Mouse (Mus musculus): ENCODE measurements around the gene Ccdc87.
"Not testable (repeated sequence)": the region's sequence is repeated elsewhere in the genome, so short reads cannot be mapped to it uniquely, and the experiment has no call there.

Gene Ccdc87

GRCm38 (mm10) chr19:4839149-4839548 is at the start of gene Ccdc87, which contains the start of gene Ccs:
Ccdc87 (plus strand) TSS chr19:4839366.
Ccs (minus strand) TSS chr19:4839332.
- DNase-seq (ENCODE audit: low spot score in 2 of 2), result peak; percentile 90 to 97

GRCm38 (mm10) chr19:4793281-4793830 is 45.8 kb upstream of the Ccdc87 start:
- no peak for DNase-seq (ENCODE audit: low spot score in 2 of 2)

DNA sequence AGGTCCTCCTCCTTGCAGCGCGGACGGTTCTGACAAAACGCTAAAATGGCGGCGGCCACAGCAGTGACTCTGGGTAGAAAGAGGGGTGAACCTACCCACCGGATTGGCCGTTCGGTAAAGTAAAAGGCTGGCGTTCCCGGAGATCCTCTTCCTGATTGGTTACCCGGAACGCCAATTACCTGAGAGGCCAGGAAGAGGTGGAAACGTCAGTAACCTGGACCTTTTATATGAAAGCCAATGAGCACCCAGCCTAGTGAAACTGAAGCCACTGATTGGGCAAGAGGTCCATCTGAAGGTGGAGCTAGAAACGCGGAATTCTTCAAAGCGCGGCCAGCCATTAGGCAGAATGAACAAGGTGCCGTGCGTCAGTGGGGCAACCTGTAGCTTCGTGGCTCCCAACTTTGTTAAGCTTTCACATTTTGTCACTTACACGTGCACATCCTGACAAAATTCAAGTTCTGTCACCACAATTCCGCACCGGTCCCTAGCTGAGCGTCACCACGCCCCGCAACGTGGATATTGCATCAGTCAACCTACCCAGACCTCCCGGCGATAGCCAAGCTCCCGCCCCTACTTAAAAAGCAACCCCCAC is 45.2 kb upstream of the Ccdc87 start, which contains the start of gene Rbm4:
Rbm4 (minus strand) TSS at position 71 of the 592 bp plus-strand sequence.
- peak; percentile 98 to 100 for DNase-seq (ENCODE audit: low spot score in 2 of 2)

DNA sequence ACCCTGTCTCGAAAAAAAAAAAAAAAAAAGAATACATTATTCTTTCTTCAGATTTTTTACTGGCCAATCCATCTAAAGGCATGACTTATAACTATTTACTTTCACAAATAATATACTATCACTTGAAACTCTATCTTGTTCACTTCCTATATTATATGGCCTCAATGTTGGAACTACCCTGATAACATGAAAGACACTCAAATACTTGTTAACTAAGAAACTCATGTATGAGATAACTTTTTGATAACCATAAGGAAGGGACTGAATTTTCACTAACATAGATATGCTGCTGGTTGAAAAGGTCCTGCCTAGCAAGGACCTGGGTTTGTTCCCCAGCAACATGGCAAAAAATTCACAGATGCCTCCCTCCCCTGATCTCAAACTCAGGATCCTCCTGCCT is 43.2 kb upstream of the Ccdc87 start:
- no peak for DNase-seq (ENCODE audit: low spot score in 2 of 2)

- DNase-seq (ENCODE audit: low spot score in 2 of 2), result no peak
Measured at GRCm38 (mm10) chr19:4797846-4798245, 41.3 kb upstream of the Ccdc87 start.

- no peak for DNase-seq (ENCODE audit: low spot score in 2 of 2)
Measured at GRCm38 (mm10) chr19:4799083-4799482, 40.1 kb upstream of the Ccdc87 start.

DNA sequence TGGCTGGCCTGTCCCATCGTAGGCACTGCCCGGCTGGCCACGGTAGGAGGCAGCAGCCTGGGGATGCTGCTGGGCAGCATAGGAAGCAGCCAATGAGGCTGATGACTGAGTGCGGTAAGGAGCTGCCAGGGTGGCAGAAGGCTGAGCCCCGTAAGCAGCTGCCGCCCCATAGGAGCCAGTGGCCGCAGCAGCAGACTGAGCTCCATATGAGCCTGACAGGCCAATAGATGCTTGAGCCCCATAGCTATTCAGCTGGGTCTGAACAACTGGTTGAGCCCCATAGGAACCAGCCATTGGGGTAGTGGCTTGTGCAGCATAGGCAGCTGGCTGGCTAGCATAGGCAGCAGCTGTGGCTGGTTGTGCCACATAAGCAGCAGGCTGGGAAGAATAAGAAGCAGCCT is 36.5 kb upstream of the Ccdc87 start:
- no peak for DNase-seq (ENCODE audit: low spot score in 2 of 2)

DNA sequence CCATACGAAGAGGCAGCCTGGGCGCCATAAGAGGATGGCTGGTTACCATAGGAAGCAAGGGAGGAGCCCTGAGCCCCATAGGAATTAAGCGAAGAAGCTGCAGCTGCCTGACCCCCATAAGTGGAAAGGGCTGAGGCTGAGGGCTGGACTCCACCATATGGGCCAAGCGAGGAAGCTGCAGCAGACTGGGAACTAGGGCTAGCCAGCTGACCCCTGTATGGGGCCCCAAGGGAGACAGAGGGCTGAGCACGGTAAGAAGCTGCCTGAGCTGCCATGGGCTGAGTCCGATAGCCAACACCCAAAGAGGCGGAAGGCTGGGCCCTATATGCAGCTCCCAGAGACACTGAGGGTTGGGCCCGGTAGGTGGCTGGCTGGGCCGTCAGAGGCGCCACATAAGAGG is 35.9 kb upstream of the Ccdc87 start:
- no peak for DNase-seq (ENCODE audit: low spot score in 2 of 2)

- no peak for DNase-seq (ENCODE audit: low spot score in 2 of 2)
Measured at GRCm38 (mm10) chr19:4810309-4810708, 28.9 kb upstream of the Ccdc87 start.

DNA sequence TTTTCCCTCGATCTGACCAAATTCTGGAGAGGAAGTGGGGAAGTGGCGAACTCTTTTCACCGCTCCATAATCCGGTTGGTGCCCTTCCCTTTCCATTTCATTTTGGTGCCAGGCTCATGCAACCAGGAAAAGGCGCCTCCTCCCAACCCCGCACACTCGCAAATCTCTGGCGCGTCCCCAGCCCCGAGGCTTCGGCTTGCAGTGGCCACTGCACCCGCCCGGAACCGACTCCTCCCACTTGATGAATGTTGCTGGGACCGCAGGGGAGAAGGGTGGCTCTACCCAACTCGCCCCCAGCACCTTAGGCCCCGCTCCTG is 28.5 kb upstream of the Ccdc87 start:
- DNase-seq (ENCODE audit: low spot score in 2 of 2), result no peak

GRCm38 (mm10) chr19:4811063-4811908 is 27.9 kb upstream of the Ccdc87 start, which contains the start of the genes Gm21992 and Rbm14:
Gm21992 (minus strand) TSS chr19:4811612.
Rbm14 (minus strand) TSS chr19:4811634.
- DNase-seq (ENCODE audit: low spot score in 2 of 2), result peak; percentile 95 to 99

- no peak for DNase-seq (ENCODE audit: low spot score in 2 of 2)
Measured at GRCm38 (mm10) chr19:4811909-4812242, 27.3 kb upstream of the Ccdc87 start.

DNA sequence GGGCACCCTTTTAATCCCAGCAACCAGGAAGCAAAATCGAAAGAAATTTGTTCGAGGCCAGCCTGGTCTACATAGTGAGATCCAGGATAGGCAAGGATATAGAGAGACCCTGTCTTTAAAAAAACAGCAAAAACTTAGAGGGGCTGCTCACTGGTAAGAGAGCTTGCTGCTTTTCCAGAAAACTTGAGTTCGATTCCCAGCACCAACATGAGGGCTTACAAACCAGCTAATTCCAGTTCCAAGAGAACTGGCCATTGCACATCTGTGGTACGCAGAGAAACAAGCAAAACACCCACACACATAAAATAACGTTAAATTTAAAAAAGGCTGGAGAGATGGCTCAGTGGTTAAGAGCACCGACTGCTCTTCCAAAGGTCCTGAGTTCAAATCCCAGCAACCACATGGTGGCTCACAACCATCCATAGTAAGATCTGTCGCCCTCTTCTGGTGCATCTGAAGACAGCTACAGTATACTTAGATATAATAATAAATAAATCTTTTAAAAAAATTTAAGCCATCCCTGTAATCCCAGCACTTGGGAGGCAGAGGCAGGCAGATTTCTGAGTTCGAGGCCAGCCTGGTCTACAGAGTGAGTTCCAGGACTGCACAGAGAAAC is 26.7 kb upstream of the Ccdc87 start:
- not testable (repeated sequence) for DNase-seq (ENCODE audit: low spot score in 2 of 2)

GRCm38 (mm10) chr19:4813015-4813414 is 26.2 kb upstream of the Ccdc87 start:
- no peak for DNase-seq (ENCODE audit: low spot score in 2 of 2)

DNA sequence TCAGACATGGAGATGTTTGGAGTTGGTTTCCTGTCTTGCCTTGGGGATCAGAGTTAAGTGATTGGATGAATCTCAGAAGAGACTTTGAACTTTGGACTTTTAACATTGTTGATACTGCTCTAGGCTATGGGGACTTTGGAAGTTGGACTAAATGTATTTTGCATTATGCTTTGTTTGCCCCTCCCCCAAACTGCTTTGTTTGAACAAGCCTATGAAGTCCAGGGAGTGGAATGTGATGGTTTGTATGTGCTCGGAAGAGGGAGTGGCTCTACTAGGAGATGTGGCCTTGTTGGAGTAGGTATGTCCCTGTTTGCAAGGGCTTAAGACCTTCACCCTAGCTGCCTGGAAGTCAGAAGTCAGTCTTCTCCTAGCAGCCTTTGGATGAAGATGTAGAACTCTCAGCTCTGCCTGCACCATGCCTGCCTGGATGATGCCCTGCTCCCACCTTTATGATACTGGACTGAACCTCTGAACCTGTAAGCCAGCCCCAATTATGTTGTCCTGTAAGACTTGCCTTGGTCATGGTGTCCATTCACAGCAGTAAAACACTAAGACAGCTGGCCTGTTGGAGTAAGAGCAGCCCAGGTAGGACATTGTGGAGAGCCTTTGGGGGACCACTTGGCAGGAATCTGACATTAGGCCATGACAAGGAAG is 21.9 kb upstream of the Ccdc87 start:
- no peak for DNase-seq (ENCODE audit: low spot score in 2 of 2)

GRCm38 (mm10) chr19:4820678-4821303 is 18.4 kb upstream of the Ccdc87 start:
- DNase-seq (ENCODE audit: low spot score in 2 of 2), result peak; percentile 46 to 63

DNA sequence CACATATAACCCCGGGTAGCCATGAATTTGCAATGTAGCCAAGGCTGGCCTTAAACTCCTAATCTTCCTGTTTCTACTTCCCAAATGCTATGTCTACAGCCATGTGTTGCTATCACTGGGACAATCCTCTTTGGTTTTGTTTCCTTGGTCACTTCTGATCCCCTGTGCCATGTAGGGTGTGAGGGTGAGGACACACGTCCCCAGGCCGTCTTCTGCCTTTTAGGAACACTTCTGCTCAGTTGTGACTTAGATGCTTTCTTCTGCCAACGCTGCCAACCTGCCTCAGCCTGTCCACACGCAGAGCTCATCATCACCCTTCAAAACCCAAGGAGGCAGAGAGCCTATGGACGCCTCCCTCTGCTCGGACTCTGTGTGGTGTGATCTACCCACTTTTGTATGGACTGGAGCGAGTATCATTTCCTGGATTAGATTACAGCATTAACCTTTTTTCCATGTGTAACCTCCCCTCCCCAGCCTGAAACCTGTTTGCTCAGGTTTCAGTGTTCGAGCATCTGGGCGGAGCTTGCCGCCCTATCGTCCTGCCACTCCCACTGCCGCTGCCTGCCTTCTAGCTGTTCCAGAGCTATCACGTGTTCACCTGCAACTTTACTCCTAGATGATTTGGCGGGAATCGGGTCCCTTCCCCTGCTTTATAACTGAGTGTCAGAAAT is 10.6 kb upstream of the Ccdc87 start:
- DNase-seq (ENCODE audit: low spot score in 2 of 2), result no peak

DNA sequence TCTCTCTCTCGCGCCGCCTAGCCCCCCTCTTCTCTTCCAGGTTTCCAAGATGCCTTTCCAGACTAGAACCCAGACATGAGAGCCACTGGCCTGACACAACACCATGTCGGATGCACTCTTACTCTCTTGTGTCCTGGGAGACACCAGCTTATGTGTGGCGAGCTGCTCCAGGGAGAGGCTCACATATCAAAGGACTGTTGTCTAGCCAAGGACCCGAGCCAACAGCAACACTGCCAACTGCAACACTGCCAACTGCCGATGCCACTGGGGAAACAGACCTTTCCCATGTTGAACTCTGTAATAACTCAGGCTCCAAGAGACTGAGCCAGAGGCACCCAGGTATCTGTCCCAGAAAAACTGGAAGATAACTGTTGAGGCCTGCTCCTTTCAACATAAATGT is 10.0 kb upstream of the Ccdc87 start:
- peak in 1 of 2 experiments; percentile 63 for DNase-seq (ENCODE audit: low spot score in 2 of 2)

- DNase-seq (ENCODE audit: low spot score in 2 of 2), result no peak
Measured at GRCm38 (mm10) chr19:4833977-4834376, 5.2 kb upstream of the Ccdc87 start.

DNA sequence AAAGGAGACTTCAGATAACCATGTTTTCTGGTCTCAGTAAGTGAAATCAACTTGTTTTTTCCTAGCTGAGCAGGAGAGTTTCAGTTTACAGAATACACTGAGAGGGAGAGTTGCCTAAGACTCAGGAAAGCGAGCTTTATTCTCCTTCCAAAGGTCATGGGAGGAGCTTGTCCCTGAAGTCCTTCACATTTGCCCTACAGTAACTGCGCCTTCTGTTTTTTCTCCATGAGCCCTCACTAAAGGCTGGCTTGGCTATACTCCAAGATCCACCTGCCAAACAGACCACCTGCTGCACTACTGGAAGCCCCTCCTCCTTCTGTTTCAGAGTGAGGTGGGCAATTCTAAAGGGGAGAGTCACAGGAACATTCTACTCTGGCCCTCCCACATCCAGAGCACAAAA is 3.1 kb upstream of the Ccdc87 start:
- DNase-seq (ENCODE audit: low spot score in 2 of 2), result no peak

- DNase-seq (ENCODE audit: low spot score in 2 of 2), result no peak
Measured at GRCm38 (mm10) chr19:4837049-4837448, 2.1 kb upstream of the Ccdc87 start.
